Mouse (Mus musculus) CH12.LX (cell line): ENCODE measurements around the gene Hpf1. TPM values are rescaled to one million over a fixed set of nuclear protein-coding genes. Genes with fewer than 3 reads are reported as not detected.
A peak's percentile ranks its signal among the peaks of the same experiment; 100 is the strongest.

Experiments
- DNase-seq: peaks from one replicate; pipeline ENCODE4 v3.0.0-alpha.2; 2013; ENCODE audit errors: extremely low read depth
- H3K27ac ChIP-seq: 2 replicates; pipeline ENCODE4 v1.5.1; 2012; ENCODE audit warnings: low read depth, mild to moderate bottlenecking, control low read depth, moderate library complexity; ENCODE audit not compliant: insufficient read depth
- H3K27me3 ChIP-seq: replicated peaks from 2 replicates; pipeline ENCODE3; 2012; ENCODE audit warnings: inconsistent platforms
- H3K36me3 ChIP-seq, 2 experiments: replicated peaks in 1 of 2; 2 replicates each; pipeline versions ENCODE3 to v1.6.1; 2012; ENCODE audit warnings: inconsistent platforms in 1 of 2, low read length in 1 of 2, mild to moderate bottlenecking in 1 of 2, mixed read lengths in 1 of 2, moderate library complexity in 1 of 2; ENCODE audit not compliant: control insufficient read depth in 1 of 2, insufficient read depth in 1 of 2
- H3K4me1 ChIP-seq, 2 experiments: 2 replicates each; pipeline ENCODE4 v1.6.1; 2012; ENCODE audit warnings: inconsistent platforms in 1 of 2, moderate library complexity in 1 of 2; ENCODE audit not compliant: insufficient read depth in 2 of 2, control insufficient read depth in 1 of 2
- H3K4me2 ChIP-seq: 2 replicates; pipeline ENCODE4 v1.6.1; 2012; ENCODE audit warnings: low read depth, mild to moderate bottlenecking, control low read depth; ENCODE audit not compliant: poor library complexity, insufficient read depth, severe bottlenecking
- H3K4me3 ChIP-seq, 3 experiments: fragments of 150-350 bp in 1 of 3; sonication (generic) in 1 of 3; replicated peaks in 1 of 3; 2 replicates each; pipeline versions ENCODE3 to v1.5.1; 2011 to 2012; ENCODE audit warnings: low read depth in 2 of 3, low read length in 2 of 3, mild to moderate bottlenecking in 2 of 3, moderate library complexity in 2 of 3, control low read depth in 1 of 3, improper control_type of control experiment in 1 of 3, inconsistent platforms in 1 of 3, mixed read lengths in 1 of 3; ENCODE audit not compliant: poor library complexity in 1 of 3
- H3K79me2 ChIP-seq: replicated peaks from 2 replicates; pipeline ENCODE4 v1.6.1; 2012; ENCODE audit warnings: mild to moderate bottlenecking, moderate library complexity; ENCODE audit not compliant: control insufficient read depth, poor library complexity, insufficient read depth, severe bottlenecking; ENCODE audit errors: extremely low read depth
- H3K9ac ChIP-seq: 2 replicates; pipeline ENCODE4 v1.6.1; 2012; ENCODE audit warnings: low read depth, mild to moderate bottlenecking, control low read depth, moderate library complexity; ENCODE audit not compliant: insufficient read depth
- H3K9me3 ChIP-seq: replicated peaks from 2 replicates; pipeline ENCODE3; 2012; ENCODE audit warnings: low read length, inconsistent platforms, mixed read lengths
- BHLHE40 ChIP-seq: IDR thresholded peaks from 2 replicates; pipeline ENCODE4 v1.6.1; 2011; ENCODE audit warnings: mild to moderate bottlenecking, low read depth, low read length, improper control_type of control experiment
- CHD1 ChIP-seq: IDR thresholded peaks from 2 replicates; pipeline ENCODE4 v1.6.1; 2012; ENCODE audit warnings: low read depth, low read length, improper control_type of control experiment, inconsistent platforms
- CHD2 ChIP-seq: IDR thresholded peaks from 2 replicates; pipeline ENCODE4 v1.6.1; 2011; ENCODE audit warnings: low read length, improper control_type of control experiment
- CTCF ChIP-seq, 2 experiments: IDR thresholded peaks in 1 of 2; conservative IDR thresholded peaks in 1 of 2; 2 replicates each; pipeline ENCODE4 v1.5.1; 2011 to 2012; ENCODE audit warnings: low read depth in 2 of 2, low read length in 2 of 2, improper control_type of control experiment in 1 of 2, inconsistent platforms in 1 of 2, mild to moderate bottlenecking in 1 of 2, moderate library complexity in 1 of 2
- E2F4 ChIP-seq: IDR thresholded peaks from 2 replicates; pipeline ENCODE4 v1.6.1; 2011; ENCODE audit warnings: low read depth, low read length, improper control_type of control experiment; ENCODE audit not compliant: insufficient replicate concordance
- ELF1 ChIP-seq: IDR thresholded peaks from 2 replicates; pipeline ENCODE4 v1.6.1; 2014; ENCODE audit warnings: low read depth, mild to moderate bottlenecking, inconsistent platforms, low read length, improper control_type of control experiment
- EP300 ChIP-seq: IDR thresholded peaks from 2 replicates; pipeline ENCODE4 v1.6.1; 2011; ENCODE audit warnings: low read length, improper control_type of control experiment
- ETS1 ChIP-seq: conservative IDR thresholded peaks from 2 replicates; pipeline ENCODE4 v1.6.1; 2012; ENCODE audit warnings: low read depth, mild to moderate bottlenecking, inconsistent platforms, low read length, improper control_type of control experiment, moderate library complexity
- GABPA ChIP-seq: IDR thresholded peaks from 2 replicates; pipeline ENCODE4 v1.6.1; 2012; ENCODE audit warnings: low read depth, low read length, improper control_type of control experiment, inconsistent platforms; ENCODE audit not compliant: insufficient replicate concordance
- HCFC1 ChIP-seq: IDR thresholded peaks from 2 replicates; pipeline ENCODE4 v1.6.1; 2012; ENCODE audit warnings: low read depth, mild to moderate bottlenecking, inconsistent platforms, low read length, improper control_type of control experiment
- IRF4 ChIP-seq: IDR thresholded peaks from 2 replicates; pipeline ENCODE4 v1.6.1; 2014; ENCODE audit warnings: low read depth, mild to moderate bottlenecking, inconsistent platforms, low read length, improper control_type of control experiment
- JUN ChIP-seq: IDR thresholded peaks from 2 replicates; pipeline ENCODE4 v1.6.1; 2011; ENCODE audit warnings: low read depth, mild to moderate bottlenecking, low read length, improper control_type of control experiment, moderate library complexity; ENCODE audit not compliant: insufficient read depth
- JUND ChIP-seq: conservative IDR thresholded peaks from 2 replicates; pipeline ENCODE4 v1.6.1; 2011; ENCODE audit warnings: low read depth, low read length, improper control_type of control experiment
- KAT2A ChIP-seq: IDR thresholded peaks from 2 replicates; pipeline ENCODE4 v1.6.1; 2012; ENCODE audit warnings: low read length, improper control_type of control experiment, inconsistent platforms; ENCODE audit not compliant: insufficient replicate concordance
- MAFK ChIP-seq: IDR thresholded peaks from 2 replicates; pipeline ENCODE4 v1.6.1; 2011; ENCODE audit warnings: low read length, improper control_type of control experiment; ENCODE audit not compliant: insufficient replicate concordance
- MAX ChIP-seq: IDR thresholded peaks from 2 replicates; pipeline ENCODE4 v1.6.1; 2011; ENCODE audit warnings: low read length, improper control_type of control experiment
- MAZ ChIP-seq: IDR thresholded peaks from 2 replicates; pipeline ENCODE4 v1.6.1; 2012; ENCODE audit warnings: low read depth, mild to moderate bottlenecking, inconsistent platforms, low read length, improper control_type of control experiment, moderate library complexity
- MEF2A ChIP-seq: IDR thresholded peaks from 2 replicates; pipeline ENCODE4 v1.6.1; 2014; ENCODE audit warnings: low read depth, mild to moderate bottlenecking, inconsistent platforms, low read length, improper control_type of control experiment, borderline replicate concordance
- MYC ChIP-seq: IDR thresholded peaks from 2 replicates; pipeline ENCODE4 v1.6.1; 2011; ENCODE audit warnings: low read depth, mild to moderate bottlenecking, improper control_type of control experiment, low read length
- NELFE ChIP-seq: IDR thresholded peaks from 2 replicates; pipeline ENCODE4 v1.6.1; 2011; ENCODE audit warnings: low read depth, low read length, improper control_type of control experiment
- NRF1 ChIP-seq: IDR thresholded peaks from 2 replicates; pipeline ENCODE4 v1.6.1; 2014; ENCODE audit warnings: low read depth, mild to moderate bottlenecking, inconsistent platforms, low read length, improper control_type of control experiment, moderate library complexity
- PAX5 ChIP-seq: IDR thresholded peaks from 2 replicates; pipeline ENCODE4 v1.6.1; 2012; ENCODE audit warnings: low read length, inconsistent platforms, mixed read lengths
- POLR2A ChIP-seq: IDR thresholded peaks from 2 replicates; pipeline ENCODE4 v1.6.1; 2011; ENCODE audit warnings: low read depth, mild to moderate bottlenecking, improper control_type of control experiment, low read length
- POLR2AphosphoS2 ChIP-seq: IDR thresholded peaks from 2 replicates; pipeline ENCODE4 v1.6.1; 2011; ENCODE audit warnings: low read depth, low read length, improper control_type of control experiment
- RAD21 ChIP-seq: IDR thresholded peaks from 2 replicates; pipeline ENCODE4 v1.6.1; 2011; ENCODE audit warnings: low read depth, mild to moderate bottlenecking, low read length, improper control_type of control experiment, moderate library complexity
- SIN3A ChIP-seq: IDR thresholded peaks from 2 replicates; pipeline ENCODE4 v1.6.1; 2012; ENCODE audit warnings: low read length, improper control_type of control experiment, inconsistent platforms
- SMC3 ChIP-seq: IDR thresholded peaks from 2 replicates; pipeline ENCODE4 v1.6.1; 2011; ENCODE audit warnings: low read depth, low read length, improper control_type of control experiment
- TBP ChIP-seq: conservative IDR thresholded peaks from 2 replicates; pipeline ENCODE4 v1.6.1; 2011; ENCODE audit warnings: low read depth, low read length, improper control_type of control experiment
- TCF12 ChIP-seq: IDR thresholded peaks from 2 replicates; pipeline ENCODE4 v1.6.1; 2014; ENCODE audit warnings: low read depth, mild to moderate bottlenecking, inconsistent platforms, low read length, improper control_type of control experiment
- USF1 ChIP-seq: IDR thresholded peaks from 2 replicates; pipeline ENCODE4 v1.6.1; 2014; ENCODE audit warnings: low read depth, mild to moderate bottlenecking, inconsistent platforms, low read length, improper control_type of control experiment
- USF2 ChIP-seq: conservative IDR thresholded peaks from 2 replicates; pipeline ENCODE4 v1.6.1; 2011; ENCODE audit warnings: low read depth, low read length, improper control_type of control experiment
- ZC3H11A ChIP-seq: IDR thresholded peaks from 2 replicates; pipeline ENCODE4 v1.6.1; 2012; ENCODE audit warnings: low read depth, mild to moderate bottlenecking, inconsistent platforms, low read length, improper control_type of control experiment
- ZKSCAN1 ChIP-seq: IDR thresholded peaks from 2 replicates; pipeline ENCODE4 v1.6.1; 2012; ENCODE audit warnings: low read depth, inconsistent platforms, low read length, improper control_type of control experiment, borderline replicate concordance
- ZMIZ1 ChIP-seq: IDR thresholded peaks from 2 replicates; pipeline ENCODE4 v1.6.1; 2012; ENCODE audit warnings: low read depth, mild to moderate bottlenecking, inconsistent platforms, low read length, improper control_type of control experiment
- ZNF384 ChIP-seq: IDR thresholded peaks from 2 replicates; pipeline ENCODE4 v1.6.1; 2012; ENCODE audit warnings: low read depth, low read length, improper control_type of control experiment, inconsistent platforms
- dilution Hi-C: fragments of 300-500 bp; cut with MboI; formaldehyde crosslinking; loops from 2 replicates; pipeline ENCODE4 v1.14.3; 2020; ENCODE audit warnings: low sequenced_read_pairs; ENCODE audit not compliant: extremely low pct_unique_long_range_greater_than_20kb, extremely low pct_ligation_motif_present
- in situ Hi-C: fragments of 300-500 bp; cut with MboI; formaldehyde crosslinking; loops from 3 replicates; pipeline ENCODE4 v1.14.3; 2019; ENCODE audit warnings: low sequenced_read_pairs, low pct_ligation_motif_present, low pct_unique_long_range_greater_than_20kb, mixed read lengths
- polyA plus RNA-seq: library from polyadenylated mRNA; unstranded; fragments of >175 nt; gene quantifications from 2 replicates; pipeline ENCODE4 v1.2.1, GENCODE M21; 2012; ENCODE audit warnings: low read depth; ENCODE audit not compliant: insufficient read length
- total RNA-seq, 2 experiments: library from RNA; depleted of rRNA; stranded (reverse); fragments of 300-350 nt in 1 of 2; fragments of >200 nt in 1 of 2; gene quantifications; 2 replicates each; pipeline ENCODE4 v1.2.3; 2012 to 2014

Hpf1 gene
- total and polyA plus RNA-seq, 3 experiments: 76.1 to 132 (median 95.0) TPM

- no peak for DNase-seq
- peaks cover 45 to 83% of the 10 kb centered on the region in 2 experiments for H3K36me3 ChIP-seq
- H3K27me3 ChIP-seq: no peaks in the 10 kb centered on the region
- peaks cover 29 to 65% of the 10 kb centered on the region in 2 experiments for H3K4me1 ChIP-seq
- no peak overlapping the region for H3K9ac ChIP-seq
- in situ Hi-C loops (no loop called here), dilution Hi-C loops (no loop called here)
- H3K4me3 ChIP-seq: no peak overlapping the region
- H3K4me2 ChIP-seq: no peak overlapping the region
- TF ChIP-seq MAZ: no peak
- no peak overlapping the region for H3K27ac ChIP-seq
- peaks cover 62% of the 10 kb centered on the region for H3K79me2 ChIP-seq
- no peaks in the 10 kb centered on the region for H3K9me3 ChIP-seq
Measured at GRCm38 (mm10) chr8:60895878-60896277, 5.7 kb downstream of the Hpf1 start.

- Histone ChIP-seq H3K27me3 (no peaks in the 10 kb centered on the region), H3K9ac (no peak overlapping the region), H3K9me3 (no peaks in the 10 kb centered on the region), H3K36me3 (peaks cover 26 to 82% of the 10 kb centered on the region in 2 experiments), H3K79me2 (peaks cover 29% of the 10 kb centered on the region), H3K4me1 (peaks cover 9 to 31% of the 10 kb centered on the region in 2 experiments), H3K4me2 (no peak overlapping the region), H3K4me3 (no peak overlapping the region), H3K27ac (no peak overlapping the region)
- dilution Hi-C loops (no loop called here), in situ Hi-C loops (no loop called here)
- peak; percentile 57 for DNase-seq
- TF ChIP-seq CTCF (conservative IDR thresholded peaks at IDR 0.05 in 1 of 2, IDR thresholded peaks at IDR 0.05 in 1 of 2; ENCODE audit: low read depth in 2 of 2, low read length in 2 of 2): no peak
- no peak for TF ChIP-seq NELFE
- no peak for TF ChIP-seq IRF4
- TF ChIP-seq TBP: no peak
- TF ChIP-seq ZNF384: no peak
- no peak for TF ChIP-seq SIN3A
- no peak for TF ChIP-seq MYC
- TF ChIP-seq CHD2: no peak
- TF ChIP-seq POLR2AphosphoS2: no peak
- TF ChIP-seq MAX: peak; percentile 59; the same call in 1 of the 2 replicates
- no peak for TF ChIP-seq USF1
- TF ChIP-seq JUN: no peak
- no peak for TF ChIP-seq EP300
- no peak for TF ChIP-seq ZKSCAN1
- no peak for TF ChIP-seq USF2
- TF ChIP-seq ELF1: no peak
- no peak for TF ChIP-seq ZC3H11A
- TF ChIP-seq E2F4: no peak
- TF ChIP-seq MEF2A: no peak
- TF ChIP-seq PAX5: no peak
- no peak for TF ChIP-seq CHD1
- TF ChIP-seq ETS1: peak; percentile 93
- no peak for TF ChIP-seq HCFC1
- TF ChIP-seq MAZ: no peak
- no peak for TF ChIP-seq NRF1
- no peak for TF ChIP-seq JUND
- TF ChIP-seq ZMIZ1: no peak
- TF ChIP-seq KAT2A: no peak
- TF ChIP-seq MAFK: no peak
- TF ChIP-seq SMC3: no peak
- no peak for TF ChIP-seq RAD21
- TF ChIP-seq TCF12: peak; percentile 77; the same call in 1 of the 2 replicates
- peak; percentile 98 for TF ChIP-seq BHLHE40
- no peak for TF ChIP-seq GABPA
- no peak for TF ChIP-seq POLR2A
Measured at GRCm38 (mm10) chr8:60900147-60900546, 9.9 kb downstream of the Hpf1 start.
